Mouse (Mus musculus) left cerebral cortex, postnatal 14 days (tissue): ENCODE data around the gene Bmf. TPM values are rescaled to one million over a fixed set of nuclear protein-coding genes. Genes with fewer than 3 reads are reported as not detected.

Experiments
- DNase-seq, 2 experiments: peaks; one replicate each; pipeline ENCODE4 v3.0.0; 2021 to 2022; ENCODE audit warnings: low spot score in 2 of 2, mixed read lengths in 1 of 2
- intact Hi-C: fragments of 180-260 bp; cut with DNase I; formaldehyde crosslinking; loops from one replicate; pipeline ENCODE4 v1.15.1; 2025
- total RNA-seq, 2 experiments: library from RNA; stranded (reverse); gene quantifications; 2 replicates each; pipeline ENCODE4 v1.2.3; 2021

Gene Bmf
- total RNA-seq, 2 experiments from 2014 or later = 3.8 to 4.4 TPM

DNA sequence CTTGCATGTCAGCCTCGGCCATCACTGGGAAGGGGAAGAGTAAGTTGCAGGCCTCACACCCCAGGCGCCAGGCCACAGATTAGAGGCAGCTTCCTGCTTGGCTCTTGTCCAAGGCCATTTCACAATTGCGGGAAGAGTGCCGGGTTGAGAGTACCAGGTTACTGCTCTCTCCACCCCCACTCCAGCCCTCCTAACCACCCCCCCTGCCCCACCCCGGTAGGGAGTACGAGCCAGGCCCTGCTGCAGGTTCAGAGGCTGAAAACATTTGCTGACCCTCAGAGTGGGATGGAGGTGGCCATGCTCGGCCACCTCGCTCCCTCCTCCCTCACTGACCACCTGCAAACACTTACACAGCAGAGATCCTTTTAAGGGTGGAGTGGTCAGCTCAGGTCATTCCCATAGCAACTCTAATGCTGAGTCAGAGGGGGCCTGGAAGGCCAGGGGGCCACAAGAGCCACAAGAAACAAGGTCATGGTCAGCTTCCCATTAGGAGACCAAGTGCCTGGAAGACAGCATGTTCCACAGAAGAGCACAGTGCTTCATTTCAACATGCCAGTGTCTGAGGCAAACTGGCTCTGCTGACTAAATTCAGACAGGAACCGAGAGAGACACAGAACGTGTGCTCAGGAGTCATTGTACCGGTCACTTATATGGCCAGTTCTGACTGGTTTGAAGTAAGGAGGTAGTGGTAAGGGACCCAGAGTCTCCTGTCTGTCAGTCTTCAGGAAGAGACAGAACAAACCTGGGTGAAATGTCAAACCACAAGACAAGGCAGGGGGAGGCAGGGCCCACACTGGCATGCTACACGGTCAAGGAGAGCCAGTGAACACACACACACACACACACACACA, 59.0 kb downstream of the Bmf start:
- intact Hi-C loops = no loop called here
- DNase-seq = peak; percentile 37 to 59

GRCm38 (mm10) chr2:118487806-118488205, 61.7 kb downstream of the Bmf start:
- no peak for DNase-seq
- intact Hi-C loops = loop anchor here (2.0 to 10.0 kb wide), 5 partner anchors 59 to 397 kb away; partner anchors contain the start of genes Bmf and Inafm2

- peak; percentile 75 to 80 for DNase-seq
- intact Hi-C loops = loop anchor here (2.0 to 10.0 kb wide), 5 partner anchors 60 to 398 kb away; partner anchors contain the start of genes Bmf and Inafm2
Observed at GRCm38 (mm10) chr2:118486933-118487332, 62.6 kb downstream of the Bmf start.

- intact Hi-C loops = loop anchor here (5.0 to 10.0 kb wide), 4 partner anchors 62 to 399 kb away; partner anchors contain the start of genes Bmf and Inafm2
- DNase-seq = no peak
Observed at GRCm38 (mm10) chr2:118485415-118485814, 64.1 kb downstream of the Bmf start.

GRCm38 (mm10) chr2:118484386-118484898, 65.0 kb downstream of the Bmf start:
- intact Hi-C loops = loop anchor here (10.0 kb wide), 2 partner anchors 260 to 400 kb away; partner anchors contain the start of gene Inafm2
- no peak for DNase-seq

DNA sequence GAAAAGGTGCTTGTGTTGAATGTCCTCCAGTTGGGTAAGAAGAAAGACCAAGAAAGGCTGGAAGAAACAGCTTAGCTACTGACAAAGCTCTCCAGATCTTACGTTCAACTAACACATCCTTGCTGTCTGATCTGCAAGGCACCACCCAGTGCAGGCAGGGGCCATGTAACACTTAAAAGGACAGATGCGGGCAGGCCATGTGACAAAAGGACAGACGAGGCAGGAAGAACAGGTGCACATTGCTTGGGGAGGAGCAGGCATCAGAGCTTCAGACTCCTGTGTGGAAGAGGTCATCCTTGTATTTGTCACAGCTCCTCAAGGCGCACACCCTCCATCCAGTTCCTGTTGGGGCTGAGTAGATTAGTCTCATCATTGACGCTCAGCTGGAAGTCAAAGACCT, 66.5 kb downstream of the Bmf start:
- intact Hi-C loops = loop anchor here (10.0 kb wide), 2 partner anchors 262 to 402 kb away; partner anchors contain the start of gene Inafm2
- no peak for DNase-seq

DNA sequence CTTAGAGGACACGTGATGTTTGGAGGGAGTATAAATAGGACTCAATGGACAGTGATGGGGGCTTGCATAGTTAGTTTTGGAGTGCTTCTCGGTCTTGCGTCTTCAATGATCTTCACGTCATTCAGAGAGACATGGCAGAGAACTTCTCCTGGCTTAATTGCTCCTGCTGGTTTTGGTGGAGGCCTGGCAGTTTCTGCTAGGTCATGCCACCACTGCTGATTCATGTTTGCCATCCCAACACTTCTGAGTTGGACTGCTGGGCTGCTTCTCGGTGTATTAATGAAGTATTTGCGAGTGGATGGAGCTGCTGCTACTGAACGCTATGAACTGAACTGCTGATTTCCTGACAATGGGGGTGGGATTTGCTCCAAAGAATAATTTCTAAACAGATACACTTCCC, 68.6 kb downstream of the Bmf start:
- no peak for DNase-seq
- intact Hi-C loops = loop anchor here (10.0 kb wide), 2 partner anchors 264 to 404 kb away; partner anchors contain the start of gene Inafm2

GRCm38 (mm10) chr2:118479550-118479909, 70.0 kb downstream of the Bmf start, which contains the start of gene Srp14:
TSS of gene Srp14 (minus strand) at chr2:118479711.
- intact Hi-C loops = loop anchor here (5.0 kb wide), 1 partner anchor 217 kb away; no protein-coding TSS in a partner anchor
- DNase-seq = peak; percentile 91 to 94

- no peak for DNase-seq
- intact Hi-C loops = loop anchor here (5.0 kb wide), 1 partner anchor 217 kb away; no protein-coding TSS in a partner anchor
Observed at GRCm38 (mm10) chr2:118478833-118479549, 70.5 kb downstream of the Bmf start.

Other genes with a start within 250 kb of the Bmf start
- 10 to 100 TPM; 11.4 to 12.5 TPM for gene Gpr176, start 176.3 kb downstream of the Bmf start, total RNA-seq
- 10 to 100 TPM; 18.3 to 21.0 TPM for gene Eif2ak4, start 161.1 kb downstream of the Bmf start, total RNA-seq
- gene Srp14, start 70.0 kb downstream of the Bmf start, total RNA-seq = 100 to 1,000 TPM; 157 to 167 TPM
- gene Bub1b, start 48.5 kb upstream of the Bmf start, total RNA-seq = 1 to 10 TPM; 1.5 to 1.9 TPM
- gene Pak6, start 113.6 kb upstream of the Bmf start, total RNA-seq = 100 to 1,000 TPM; 117 to 122 TPM
- 10 to 100 TPM; 15.7 to 17.3 TPM for gene Ankrd63, start 154.3 kb upstream of the Bmf start, total RNA-seq
- 1 to 10 TPM; 2.4 to 2.8 TPM for gene Plcb2, start 178.8 kb upstream of the Bmf start, total RNA-seq
- 10 to 100 TPM; 30.8 to 33.4 TPM for gene Inafm2, start 196.1 kb upstream of the Bmf start, total RNA-seq
- 1 to 10 TPM; 3.1 to 3.3 TPM for gene Ccdc9b, start 213.0 kb upstream of the Bmf start, total RNA-seq
- gene Phgr1, start 223.1 kb upstream of the Bmf start, total RNA-seq = not detected
- 100 to 1,000 TPM; 196 to 205 TPM for gene Disp2, start 230.0 kb upstream of the Bmf start, total RNA-seq